ENCODE assay signal across 14 mouse cellular contexts in the genomic region with DNA sequence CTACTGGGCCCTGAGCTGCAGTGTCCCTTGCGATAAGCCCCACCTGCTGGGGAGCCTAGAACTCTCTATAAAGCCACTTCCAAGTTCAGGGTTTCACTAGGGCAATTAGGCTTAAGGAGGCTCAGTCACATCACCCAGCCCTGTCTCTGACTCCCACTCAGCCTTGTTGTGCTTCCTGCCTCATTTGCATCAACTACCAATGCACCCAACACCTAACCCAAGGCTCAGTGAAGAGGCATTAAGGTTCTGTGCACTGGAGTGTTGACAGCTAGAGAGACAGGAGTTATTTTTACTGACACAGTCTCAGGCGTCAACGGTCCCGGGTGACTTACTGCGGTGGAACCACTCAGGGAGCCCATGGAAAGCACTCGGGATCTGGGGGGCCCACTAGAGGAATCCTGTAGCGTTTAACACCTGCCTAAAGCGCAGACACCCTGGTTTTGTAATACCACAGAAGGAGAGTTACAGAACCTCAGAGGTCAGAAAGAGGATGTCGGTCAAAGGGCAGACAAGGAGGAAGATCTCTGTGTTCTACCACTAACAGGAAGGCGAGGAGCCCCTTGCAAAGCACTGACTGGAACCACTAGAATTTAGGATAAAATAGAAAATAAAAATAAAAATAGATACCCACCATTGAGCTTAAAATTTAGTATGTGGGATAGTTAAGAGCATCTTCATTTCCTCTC. TPM values are rescaled to one million over a fixed set of nuclear protein-coding genes. Genes with fewer than 3 reads are reported as not detected.
DNase-seq lines count a peak whose midpoint lies in the region; ATAC-seq and TF ChIP-seq lines count a peak whose summit lies in the region.
"Had no signal": no experiment of that assay in that cellular context is flagged by ENCODE, and none has a peak within 500 bp of the region (broad histone marks: within the 10 kb centered on the region; RNA-seq: fewer than 3 reads in every experiment).

No protein-coding gene starts in this region.

- no peak for TF ChIP-seq CTCF in CH12.LX (conservative IDR thresholded peaks at IDR 0.05 in 1 of 2, IDR thresholded peaks at IDR 0.05 in 1 of 2; ENCODE audit: low read depth in 2 of 2, low read length in 2 of 2)

- dilution Hi-C loops in CH12.LX (cut with MboI; ENCODE audit: extremely low pct_ligation_motif_present, extremely low pct_unique_long_range_greater_than_20kb, low sequenced_read_pairs): no loop called here

- H3K4me2 ChIP-seq in kidney, embryonic 14.5 days (replicated peaks; ENCODE audit: low read depth, low read length): no peak overlapping the region
- 0 out of 2 replicates have a peak overlapping the region, but pooled peaks have one; percentile 24 for H3K4me2 ChIP-seq in CH12.LX (ENCODE audit: insufficient read depth, low read depth, poor library complexity, severe bottlenecking)
- H3K4me2 ChIP-seq in forebrain, embryonic 15.5 days (replicated peaks): no peak overlapping the region

- no peak overlapping the region for H3K27ac ChIP-seq in kidney, embryonic 14.5 days (ENCODE audit: low read depth, low read length)
- no peak overlapping the region for H3K27ac ChIP-seq in CH12.LX (ENCODE audit: insufficient read depth, low read depth)
- H3K27ac ChIP-seq in forebrain, embryonic 15.5 days (replicated peaks): no peak overlapping the region

- TF ChIP-seq RAD21 in CH12.LX (IDR thresholded peaks at IDR 0.05; ENCODE audit: low read depth, low read length): no peak

- in situ Hi-C loops in CH12.LX (cut with MboI; ENCODE audit: low pct_ligation_motif_present, low pct_unique_long_range_greater_than_20kb, low sequenced_read_pairs): no loop called here

- 45% methylated on average over 10 of the region's 10 CpGs for WGBS in kidney, embryonic 14.5 days
- 82% methylated on average over 10 of the region's 10 CpGs for WGBS in forebrain, embryonic 15.5 days

- no peak for TF ChIP-seq POLR2A in CH12.LX (IDR thresholded peaks at IDR 0.05; ENCODE audit: low read depth, low read length)

- H3K36me3 ChIP-seq in kidney, embryonic 14.5 days (ENCODE audit: control insufficient read depth, insufficient read depth, low read length): no peaks in the 10 kb centered on the region
- H3K36me3 ChIP-seq in CH12.LX (replicated peaks in 1 of 2; ENCODE audit: control insufficient read depth in 1 of 2, insufficient read depth in 1 of 2, low read length in 1 of 2): no peaks in the 10 kb centered on the region
- H3K36me3 ChIP-seq in forebrain, embryonic 15.5 days: no peaks in the 10 kb centered on the region

- H3K79me2 ChIP-seq in CH12.LX (replicated peaks; ENCODE audit: control insufficient read depth, extremely low read depth, insufficient read depth, poor library complexity, severe bottlenecking): no peaks in the 10 kb centered on the region

- intact Hi-C loops in gastrocnemius, postnatal 14 days (cut with DNase I; ENCODE audit: low total_unique reads): no loop called here

- H3K9ac ChIP-seq in kidney, embryonic 14.5 days (ENCODE audit: low read depth, low read length): no peak overlapping the region
- no peak overlapping the region for H3K9ac ChIP-seq in CH12.LX (ENCODE audit: insufficient read depth, low read depth)
- no peak overlapping the region for H3K9ac ChIP-seq in forebrain, embryonic 15.5 days (replicated peaks)
- H3K9ac ChIP-seq: forebrain, postnatal 0 days had no signal

- DNase-seq in CD4-positive, CD25-positive, alpha-beta regulatory T cell, adult 2 months (ENCODE audit: low read depth, low spot score): peak; percentile 14
- peak; percentile 70 for DNase-seq in kidney, adult 9 months
- peak; percentile 62 for DNase-seq in CH12.LX (ENCODE audit: extremely low read depth)
- DNase-seq in gastrocnemius, postnatal 14 days: no peak
- DNase-seq: adrenal gland, adult 8-10 months; forebrain, postnatal 0 days; lung, postnatal 14 days; right cerebral cortex, postnatal 4 days had no signal

- ATAC-seq in CD4-positive, CD25-positive, alpha-beta regulatory T cell, adult 4 months: no peak
- no peak for ATAC-seq in kidney, embryonic 14.5 days (ENCODE audit: low FRiP score, low TSS enrichment)
- ATAC-seq in megakaryocyte progenitor cell, adult 5-6 weeks (replicated peaks; ENCODE audit: poor library complexity): peak; percentile 15; the same call in 1 of the 2 replicates
- ATAC-seq in forebrain, embryonic 15.5 days (replicated peaks): no peak
- ATAC-seq: forebrain, postnatal 0 days; intestine, postnatal 0 days had no signal

- peaks cover 11% of the 10 kb centered on the region for H3K27me3 ChIP-seq in kidney, embryonic 14.5 days (ENCODE audit: control insufficient read depth, insufficient read depth, low read length)
- H3K27me3 ChIP-seq in CH12.LX (replicated peaks): peaks cover 24% of the 10 kb centered on the region
- H3K27me3 ChIP-seq in forebrain, embryonic 15.5 days: no peaks in the 10 kb centered on the region

- no peak overlapping the region for H3K4me3 ChIP-seq in kidney, embryonic 14.5 days (ENCODE audit: low read length)
- H3K4me3 ChIP-seq in CH12.LX (replicated peaks in 1 of 3; ENCODE audit: low read depth in 2 of 3, low read length in 2 of 3, poor library complexity in 1 of 3): no peak overlapping the region
- H3K4me3 ChIP-seq in forebrain, embryonic 15.5 days: no peak overlapping the region

- peak; percentile 24; the same call in 1 of the 2 replicates for TF ChIP-seq EP300 in CH12.LX (IDR thresholded peaks at IDR 0.05; ENCODE audit: low read length)

- no peaks in the 10 kb centered on the region for H3K9me3 ChIP-seq in kidney, embryonic 14.5 days (ENCODE audit: control insufficient read depth, low read length)
- no peaks in the 10 kb centered on the region for H3K9me3 ChIP-seq in CH12.LX (replicated peaks; ENCODE audit: low read length)
- H3K9me3 ChIP-seq in forebrain, embryonic 15.5 days: no peaks in the 10 kb centered on the region

- H3K4me1 ChIP-seq in kidney, embryonic 14.5 days (ENCODE audit: control insufficient read depth, insufficient read depth, low read length): 0 out of 2 replicates have a peak, but pooled peaks cover 11% of the 10 kb centered on the region
- peaks cover 0 to 23% of the 10 kb centered on the region in 2 experiments for H3K4me1 ChIP-seq in CH12.LX (ENCODE audit: control insufficient read depth in 1 of 2, insufficient read depth in 2 of 2)
- peaks cover 6% of the 10 kb centered on the region for H3K4me1 ChIP-seq in forebrain, embryonic 15.5 days

TF ChIP-seq in CH12.LX, 34 proteins besides CTCF, POLR2A, EP300 and RAD21:
- TF ChIP-seq BHLHE40 (IDR thresholded peaks at IDR 0.05; ENCODE audit: low read depth, low read length) (0 out of 2 replicates have a peak, but pooled peaks have one; percentile 7), RCOR1 (conservative IDR thresholded peaks at IDR 0.05; ENCODE audit: low read depth, low read length) (no peak), ETS1 (conservative IDR thresholded peaks at IDR 0.05; ENCODE audit: low read depth, low read length) (no peak)

RNA-seq across cellular contexts. Expression of a gene that starts 4.6 kb away (rescaled TPM):
- 1 to 10 TPM; 2.0 to 4.3 TPM for polyA plus RNA-seq in CD4-positive, CD25-positive, alpha-beta regulatory T cell, adult 4 months (2017; shearing (Covaris generic))
- polyA plus RNA-seq in kidney, embryonic 14.5 days (2014; fragmentation: Nextera tagmentation; extraction: Ambion mirVana): 1.4 and 2.3 TPM in 2 replicates
- total RNA-seq in CH12.LX (2012; rRNA removed) (0.25 and 0.30 TPM in 2 replicates), CH12.LX (2014; rRNA removed) (not detected in 2 replicates)
- polyA plus RNA-seq in CH12.LX (2012; ENCODE audit: insufficient read length, low read depth): not detected in 2 replicates
- 19.8 and 26.1 TPM in 2 replicates for total RNA-seq in megakaryocyte progenitor cell, adult 5-6 weeks (2015)
- total RNA-seq in megakaryocyte progenitor cell, adult 5-6 weeks (2017): 14.5 and 20.2 TPM in 2 replicates
- 1 to 10 TPM; 1.1 to 1.5 TPM for total RNA-seq in gastrocnemius, postnatal 14 days (2021)
- polyA plus RNA-seq in forebrain, embryonic 15.5 days (2015; fragmentation: Nextera tagmentation; extraction: Ambion mirVana): 15.9 and 16.5 TPM in 2 replicates

RNA-seq across cellular contexts. Expression of a gene that starts 12.9 kb away (rescaled TPM):
- under 1 TPM in 1 of 2 experiments, not detected in 1; 0.07 TPM for polyA plus RNA-seq in CD4-positive, CD25-positive, alpha-beta regulatory T cell, adult 4 months (2017; shearing (Covaris generic))
- polyA plus RNA-seq in kidney, embryonic 14.5 days (2014; fragmentation: Nextera tagmentation; extraction: Ambion mirVana): 1.3 and 1.4 TPM in 2 replicates
- not detected in 2 replicates for total RNA-seq in CH12.LX (2012; rRNA removed)
- total RNA-seq in CH12.LX (2014; rRNA removed): not detected in 2 replicates
- not detected in 2 replicates for polyA plus RNA-seq in CH12.LX (2012; ENCODE audit: insufficient read length, low read depth)
- not detected in 2 replicates for total RNA-seq in megakaryocyte progenitor cell, adult 5-6 weeks (2015)
- not detected in 2 replicates for total RNA-seq in megakaryocyte progenitor cell, adult 5-6 weeks (2017)
- total RNA-seq in gastrocnemius, postnatal 14 days (2021): under 1 TPM; 0.39 to 0.42 TPM
- 2.4 and 3.1 TPM in 2 replicates for polyA plus RNA-seq in forebrain, embryonic 15.5 days (2015; fragmentation: Nextera tagmentation; extraction: Ambion mirVana)
- total RNA-seq: hematopoietic stem cell, adult 5-6 weeks had no signal
